In genomic region chr17:65181164-65181563, GRCm38 (mm10) we compare ENCODE assay signal across 23 mouse cellular contexts.
"Had no signal": no experiment of that assay in that cellular context is flagged by ENCODE, and none has a peak within 500 bp of the region (broad histone marks: within the 10 kb centered on the region; RNA-seq: fewer than 3 reads in every experiment).

No protein-coding gene starts in this region.

- H3K4me1 ChIP-seq: limb, embryonic 10.5 days; limb, embryonic 13.5 days; liver, embryonic 12.5 days; liver, embryonic 15.5 days; lung, embryonic 15.5 days; midbrain, embryonic 12.5 days had no signal

- H3K9me3 ChIP-seq: limb, embryonic 10.5 days; limb, embryonic 13.5 days; liver, embryonic 12.5 days; liver, embryonic 15.5 days; lung, embryonic 15.5 days; midbrain, embryonic 12.5 days; midbrain, embryonic 15.5 days; neural tube, embryonic 13.5 days had no signal

- H3K4me2 ChIP-seq: limb, embryonic 13.5 days; liver, embryonic 12.5 days; liver, embryonic 15.5 days; lung, embryonic 15.5 days; midbrain, embryonic 12.5 days; midbrain, embryonic 15.5 days; neural tube, embryonic 13.5 days had no signal

- DNase-seq: kidney, adult 11 months; kidney, adult 9 months; kidney, postnatal 25 days; layer of hippocampus, adult 9-11 months; liver; lung, adult 18-20 months; lung, postnatal 14 days; lung, postnatal 4 days; retina, postnatal 1 day; right cerebral cortex, postnatal 14 days; right cerebral cortex, postnatal 4 days; thymus, postnatal 25 days had no signal

- H3K27ac ChIP-seq: layer of hippocampus, adult 2 months; limb, embryonic 10.5 days; limb, embryonic 13.5 days; liver, embryonic 12.5 days; liver, embryonic 15.5 days; lung, embryonic 15.5 days; midbrain, embryonic 12.5 days; midbrain, embryonic 15.5 days; neural tube, embryonic 13.5 days; stomach, postnatal 0 days had no signal

- ATAC-seq: liver, embryonic 12.5 days; midbrain, embryonic 15.5 days had no signal

- H3K9ac ChIP-seq: limb, embryonic 13.5 days; liver, embryonic 12.5 days; liver, embryonic 15.5 days; lung, embryonic 15.5 days; midbrain, embryonic 12.5 days; midbrain, embryonic 15.5 days; neural tube, embryonic 13.5 days had no signal

- H3K36me3 ChIP-seq: limb, embryonic 10.5 days; limb, embryonic 13.5 days; liver, embryonic 12.5 days; liver, embryonic 15.5 days; lung, embryonic 15.5 days; midbrain, embryonic 12.5 days; midbrain, embryonic 15.5 days; neural tube, embryonic 13.5 days had no signal

- H3K27me3 ChIP-seq: limb, embryonic 13.5 days; liver, embryonic 12.5 days; liver, embryonic 15.5 days; lung, embryonic 15.5 days; midbrain, embryonic 12.5 days; midbrain, embryonic 15.5 days; neural tube, embryonic 13.5 days had no signal

- H3K4me3 ChIP-seq: layer of hippocampus, adult 2 months; limb, embryonic 10.5 days; limb, embryonic 13.5 days; liver, embryonic 12.5 days; liver, embryonic 15.5 days; lung, embryonic 15.5 days; midbrain, embryonic 12.5 days; midbrain, embryonic 15.5 days; myocyte; neural tube, embryonic 13.5 days had no signal
